Mouse (Mus musculus): Measurements from ENCODE around the gene Pank1.
A peak's percentile ranks its signal among the peaks of the same experiment; 100 is the strongest.

- TF ChIP-seq EP300 (IDR thresholded peaks at IDR 0.05; ENCODE audit: low read length) (no peak), CTCF (conservative IDR thresholded peaks at IDR 0.05 in 1 of 2, IDR thresholded peaks at IDR 0.05 in 1 of 2; ENCODE audit: low read depth in 2 of 2, low read length in 2 of 2) (peak; percentile 64 to 90), MAFK (IDR thresholded peaks at IDR 0.05; ENCODE audit: insufficient replicate concordance, low read length) (no peak), E2F4 (IDR thresholded peaks at IDR 0.05; ENCODE audit: insufficient replicate concordance, low read depth, low read length) (no peak), ZC3H11A (IDR thresholded peaks at IDR 0.05; ENCODE audit: low read depth, low read length) (peak; percentile 18; the same call in 1 of the 2 replicates), POLR2A (IDR thresholded peaks at IDR 0.05; ENCODE audit: low read depth, low read length) (no peak), HCFC1 (IDR thresholded peaks at IDR 0.05; ENCODE audit: low read depth, low read length) (no peak), USF2 (conservative IDR thresholded peaks at IDR 0.05; ENCODE audit: low read depth, low read length) (no peak), MEF2A (IDR thresholded peaks at IDR 0.05; ENCODE audit: borderline replicate concordance, low read depth, low read length) (no peak), NRF1 (IDR thresholded peaks at IDR 0.05; ENCODE audit: low read depth, low read length) (no peak), GABPA (IDR thresholded peaks at IDR 0.05; ENCODE audit: insufficient replicate concordance, low read depth, low read length) (no peak)
These were observed 106.5 kb downstream of the Pank1 start for GRCm38 (mm10) chr19:34772775-34773174.

All from CH12.LX (cell line).